Mouse (Mus musculus): ENCODE results near the gene Krtap17-1. TPM values are rescaled to one million over a fixed set of nuclear protein-coding genes. Genes with fewer than 3 reads are reported as not detected.

The Krtap17-1 gene
- not detected in 2 replicates for polyA plus RNA-seq (2014; fragmentation: Nextera tagmentation; extraction: Ambion mirVana)

- WGBS = 36% methylated on average over 26 of the region's 26 CpGs
- H3K9ac ChIP-seq (ENCODE audit: low read length) = no peak within 1 kb of the TSS
- ATAC-seq (ENCODE audit: low FRiP score) (no peak), DNase-seq (ENCODE audit: low spot score, missing footprints) (peak; percentile 82)
- H3K4me2 ChIP-seq = peak within 1 kb of the TSS; percentile 32
- H3K27ac ChIP-seq (ENCODE audit: low read depth, low read length) = no peak within 1 kb of the TSS
- H3K27me3 ChIP-seq (ENCODE audit: control insufficient read depth, insufficient read depth, low read length) = no peaks in the 10 kb centered on the region
- H3K4me3 ChIP-seq (ENCODE audit: low read depth, low read length) = no peak within 1 kb of the TSS
- no peaks in the 10 kb centered on the region for H3K36me3 ChIP-seq (ENCODE audit: control insufficient read depth, insufficient read depth, low read length)
- no peaks in the 10 kb centered on the region for H3K4me1 ChIP-seq (ENCODE audit: control insufficient read depth, insufficient read depth, low read length)
- no peaks in the 10 kb centered on the region for H3K9me3 ChIP-seq (ENCODE audit: control insufficient read depth, low read length)
Measured at GRCm38 (mm10) chr11:99993620-99994383, at the start of gene Krtap17-1. TSS of gene Krtap17-1 (minus strand) at chr11:99993994.

- no peak for ATAC-seq (ENCODE audit: low FRiP score)
- H3K4me1 ChIP-seq (ENCODE audit: control insufficient read depth, insufficient read depth, low read length) = no peaks in the 10 kb centered on the region
- H3K36me3 ChIP-seq (ENCODE audit: control insufficient read depth, insufficient read depth, low read length) = no peaks in the 10 kb centered on the region
- no peak within 1 kb of the TSS for H3K27ac ChIP-seq (ENCODE audit: low read depth, low read length)
- 90% methylated on average over 6 of the region's 6 CpGs for WGBS
- no peak within 1 kb of the TSS for H3K4me3 ChIP-seq (ENCODE audit: low read depth, low read length)
- no peak within 1 kb of the TSS for H3K9ac ChIP-seq (ENCODE audit: low read length)
- no peak for DNase-seq (ENCODE audit: low spot score, missing footprints)
- H3K9me3 ChIP-seq (ENCODE audit: control insufficient read depth, low read length) = no peaks in the 10 kb centered on the region
- H3K27me3 ChIP-seq (ENCODE audit: control insufficient read depth, insufficient read depth, low read length) = no peaks in the 10 kb centered on the region
- H3K4me2 ChIP-seq = no peak within 1 kb of the TSS
Measured at GRCm38 (mm10) chr11:100041454-100041853, 47.7 kb upstream of the Krtap17-1 start, which contains the start of gene Krt34. TSS of gene Krt34 (minus strand) at chr11:100041554.

- Histone ChIP-seq H3K27me3 (ENCODE audit: control insufficient read depth, insufficient read depth, low read length) (no peaks in the 10 kb centered on the region), H3K36me3 (ENCODE audit: control insufficient read depth, insufficient read depth, low read length) (no peaks in the 10 kb centered on the region), H3K9me3 (ENCODE audit: control insufficient read depth, low read length) (no peaks in the 10 kb centered on the region), H3K4me2 (no peak within 1 kb of the TSS), H3K4me1 (ENCODE audit: control insufficient read depth, insufficient read depth, low read length) (no peaks in the 10 kb centered on the region), H3K4me3 (ENCODE audit: low read depth, low read length) (no peak within 1 kb of the TSS), H3K27ac (ENCODE audit: low read depth, low read length) (no peak within 1 kb of the TSS), H3K9ac (ENCODE audit: low read length) (no peak within 1 kb of the TSS)
- ATAC-seq (ENCODE audit: low FRiP score) (no peak), DNase-seq (ENCODE audit: low spot score, missing footprints) (no peak)
- WGBS = 90% methylated on average over 6 of the region's 6 CpGs
Measured at GRCm38 (mm10) chr11:100029768-100030167, 36.0 kb upstream of the Krtap17-1 start, which contains the start of gene Krt33b. TSS of gene Krt33b (minus strand) at chr11:100029868.

GRCm38 (mm10) chr11:100021438-100021837, 27.6 kb upstream of the Krtap17-1 start:
- 78% methylated on average over 5 of the region's 5 CpGs for WGBS
- no peak overlapping the region for H3K4me3 ChIP-seq (ENCODE audit: low read depth, low read length)
- no peaks in the 10 kb centered on the region for H3K27me3 ChIP-seq (ENCODE audit: control insufficient read depth, insufficient read depth, low read length)
- no peaks in the 10 kb centered on the region for H3K4me1 ChIP-seq (ENCODE audit: control insufficient read depth, insufficient read depth, low read length)
- H3K9me3 ChIP-seq (ENCODE audit: control insufficient read depth, low read length) = no peaks in the 10 kb centered on the region
- H3K27ac ChIP-seq (ENCODE audit: low read depth, low read length) = no peak overlapping the region
- H3K9ac ChIP-seq (ENCODE audit: low read length) = no peak overlapping the region
- no peak overlapping the region for H3K4me2 ChIP-seq
- no peaks in the 10 kb centered on the region for H3K36me3 ChIP-seq (ENCODE audit: control insufficient read depth, insufficient read depth, low read length)
- DNase-seq (ENCODE audit: low spot score, missing footprints) (no peak), ATAC-seq (ENCODE audit: low FRiP score) (no peak)

- Histone ChIP-seq H3K4me2 (no peak overlapping the region), H3K4me1 (ENCODE audit: control insufficient read depth, insufficient read depth, low read length) (no peaks in the 10 kb centered on the region), H3K4me3 (ENCODE audit: low read depth, low read length) (no peak overlapping the region), H3K9me3 (ENCODE audit: control insufficient read depth, low read length) (no peaks in the 10 kb centered on the region), H3K27ac (ENCODE audit: low read depth, low read length) (no peak overlapping the region), H3K9ac (ENCODE audit: low read length) (no peak overlapping the region), H3K36me3 (ENCODE audit: control insufficient read depth, insufficient read depth, low read length) (no peaks in the 10 kb centered on the region), H3K27me3 (ENCODE audit: control insufficient read depth, insufficient read depth, low read length) (no peaks in the 10 kb centered on the region)
- 90% methylated on average over 1 of the region's 1 CpGs for WGBS
- DNase-seq (ENCODE audit: low spot score, missing footprints) (no peak), ATAC-seq (ENCODE audit: low FRiP score) (no peak)
Measured at GRCm38 (mm10) chr11:100019466-100019865, 25.7 kb upstream of the Krtap17-1 start.

DNA sequence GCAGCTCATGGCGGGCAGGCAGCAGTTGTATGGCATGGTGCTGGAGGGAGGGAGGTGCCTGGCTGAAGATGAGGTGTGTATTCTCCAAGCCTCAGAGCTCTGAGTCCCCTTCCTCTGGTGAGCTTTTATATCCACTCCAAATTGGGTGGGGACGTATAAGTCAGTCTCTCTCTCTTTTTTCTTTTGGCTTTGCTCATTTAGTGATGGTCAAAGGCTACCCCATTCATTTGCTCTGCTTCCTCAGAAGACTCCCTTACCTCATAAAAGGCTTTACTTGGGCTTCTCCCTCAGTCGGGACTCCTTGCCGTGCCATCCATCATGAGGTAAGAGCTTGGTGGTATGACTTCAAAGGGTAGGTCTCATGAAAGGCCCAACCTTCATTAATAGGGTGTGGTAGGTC, 22.3 kb upstream of the Krtap17-1 start, which contains the start of gene Krt33a:
TSS of gene Krt33a (minus strand) at position 101 of the 400 bp plus-strand sequence.
- DNase-seq (ENCODE audit: low spot score, missing footprints) (no peak), ATAC-seq (ENCODE audit: low FRiP score) (no peak)
- Histone ChIP-seq H3K27me3 (ENCODE audit: control insufficient read depth, insufficient read depth, low read length) (no peaks in the 10 kb centered on the region), H3K4me3 (ENCODE audit: low read depth, low read length) (no peak within 1 kb of the TSS), H3K9me3 (ENCODE audit: control insufficient read depth, low read length) (no peaks in the 10 kb centered on the region), H3K4me2 (no peak within 1 kb of the TSS), H3K27ac (ENCODE audit: low read depth, low read length) (no peak within 1 kb of the TSS), H3K36me3 (ENCODE audit: control insufficient read depth, insufficient read depth, low read length) (no peaks in the 10 kb centered on the region), H3K4me1 (ENCODE audit: control insufficient read depth, insufficient read depth, low read length) (no peaks in the 10 kb centered on the region), H3K9ac (ENCODE audit: low read length) (no peak within 1 kb of the TSS)
- WGBS = 78% methylated on average over 4 of the region's 4 CpGs

DNA sequence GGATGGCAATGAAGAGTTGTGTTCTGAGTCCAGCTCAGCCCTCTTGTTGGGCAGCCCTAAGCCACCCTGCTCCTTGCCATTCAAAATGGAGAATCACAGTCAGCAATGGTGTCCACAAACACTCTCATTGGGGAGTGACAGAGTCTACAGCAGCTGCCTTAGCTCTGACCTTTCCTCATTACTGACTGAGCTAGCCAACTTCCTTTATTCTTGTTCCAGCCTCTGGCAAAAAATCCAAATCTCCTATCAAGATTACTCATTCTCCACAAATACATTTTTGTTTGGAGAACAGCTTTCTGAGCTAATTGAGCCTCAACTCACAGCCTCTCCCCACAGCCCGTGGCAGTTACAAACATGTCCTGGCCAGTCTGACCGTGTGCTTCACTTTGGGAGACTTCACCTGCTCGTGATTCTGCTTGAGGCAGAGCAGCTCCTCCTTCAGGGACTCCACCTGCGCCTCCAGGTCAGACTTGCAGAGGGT, 19.9 kb upstream of the Krtap17-1 start:
- ATAC-seq (ENCODE audit: low FRiP score) (no peak), DNase-seq (ENCODE audit: low spot score, missing footprints) (peak; percentile 69)
- no peak overlapping the region for H3K9ac ChIP-seq (ENCODE audit: low read length)
- H3K4me3 ChIP-seq (ENCODE audit: low read depth, low read length) = no peak overlapping the region
- H3K36me3 ChIP-seq (ENCODE audit: control insufficient read depth, insufficient read depth, low read length) = no peaks in the 10 kb centered on the region
- WGBS = 77% methylated on average over 4 of the region's 4 CpGs
- no peaks in the 10 kb centered on the region for H3K4me1 ChIP-seq (ENCODE audit: control insufficient read depth, insufficient read depth, low read length)
- H3K27ac ChIP-seq (ENCODE audit: low read depth, low read length) = no peak overlapping the region
- H3K4me2 ChIP-seq = no peak overlapping the region
- H3K27me3 ChIP-seq (ENCODE audit: control insufficient read depth, insufficient read depth, low read length) = no peaks in the 10 kb centered on the region
- H3K9me3 ChIP-seq (ENCODE audit: control insufficient read depth, low read length) = no peaks in the 10 kb centered on the region

- H3K4me3 ChIP-seq (ENCODE audit: low read depth, low read length) = no peak overlapping the region
- no peaks in the 10 kb centered on the region for H3K27me3 ChIP-seq (ENCODE audit: control insufficient read depth, insufficient read depth, low read length)
- DNase-seq (ENCODE audit: low spot score, missing footprints) (no peak), ATAC-seq (ENCODE audit: low FRiP score) (no peak)
- no peaks in the 10 kb centered on the region for H3K9me3 ChIP-seq (ENCODE audit: control insufficient read depth, low read length)
- no peak overlapping the region for H3K9ac ChIP-seq (ENCODE audit: low read length)
- H3K4me2 ChIP-seq = no peak overlapping the region
- H3K27ac ChIP-seq (ENCODE audit: low read depth, low read length) = no peak overlapping the region
- 89% methylated on average over 5 of the region's 5 CpGs for WGBS
- H3K4me1 ChIP-seq (ENCODE audit: control insufficient read depth, insufficient read depth, low read length) = no peaks in the 10 kb centered on the region
- no peaks in the 10 kb centered on the region for H3K36me3 ChIP-seq (ENCODE audit: control insufficient read depth, insufficient read depth, low read length)
Measured at GRCm38 (mm10) chr11:100010682-100011081, 16.9 kb upstream of the Krtap17-1 start.

DNA sequence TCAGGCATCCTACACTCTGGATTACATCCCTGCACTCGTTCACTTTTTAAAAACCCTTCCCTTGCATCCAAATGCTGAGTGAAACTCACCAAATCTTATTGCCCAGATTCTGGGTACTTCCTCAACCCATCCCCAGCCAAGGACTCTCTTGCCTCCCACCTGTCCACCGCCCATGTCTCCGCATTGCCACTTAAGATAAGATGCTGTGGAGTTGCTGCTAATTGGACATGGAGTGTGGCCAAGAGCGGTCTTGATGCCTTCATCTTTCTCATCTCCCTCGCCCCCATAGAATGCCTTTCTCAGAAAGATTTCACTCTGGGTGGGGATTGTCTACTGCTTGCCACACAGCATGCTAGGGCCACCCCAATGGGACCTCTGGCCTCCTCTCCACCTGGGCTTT, 14.5 kb upstream of the Krtap17-1 start:
- WGBS = 86% methylated on average over 5 of the region's 5 CpGs
- ATAC-seq (ENCODE audit: low FRiP score) = no peak
- Histone ChIP-seq H3K9ac (ENCODE audit: low read length) (no peak overlapping the region), H3K36me3 (ENCODE audit: control insufficient read depth, insufficient read depth, low read length) (no peaks in the 10 kb centered on the region), H3K4me1 (ENCODE audit: control insufficient read depth, insufficient read depth, low read length) (no peaks in the 10 kb centered on the region), H3K9me3 (ENCODE audit: control insufficient read depth, low read length) (no peaks in the 10 kb centered on the region), H3K27ac (ENCODE audit: low read depth, low read length) (no peak overlapping the region), H3K4me2 (no peak overlapping the region), H3K4me3 (ENCODE audit: low read depth, low read length) (no peak overlapping the region), H3K27me3 (ENCODE audit: control insufficient read depth, insufficient read depth, low read length) (no peaks in the 10 kb centered on the region)
- DNase-seq (ENCODE audit: low spot score, missing footprints) = no peak

All from midbrain, embryonic 11.5 days (tissue).